Mouse (Mus musculus): ENCODE measurements at regions not wholly inside any gene's neighbourhood (a gene's known extent, or its start where the extent isn't known, plus 50 kb on each side); places are given as distances from the start of the nearest gene placed in this dataset.

DNA sequence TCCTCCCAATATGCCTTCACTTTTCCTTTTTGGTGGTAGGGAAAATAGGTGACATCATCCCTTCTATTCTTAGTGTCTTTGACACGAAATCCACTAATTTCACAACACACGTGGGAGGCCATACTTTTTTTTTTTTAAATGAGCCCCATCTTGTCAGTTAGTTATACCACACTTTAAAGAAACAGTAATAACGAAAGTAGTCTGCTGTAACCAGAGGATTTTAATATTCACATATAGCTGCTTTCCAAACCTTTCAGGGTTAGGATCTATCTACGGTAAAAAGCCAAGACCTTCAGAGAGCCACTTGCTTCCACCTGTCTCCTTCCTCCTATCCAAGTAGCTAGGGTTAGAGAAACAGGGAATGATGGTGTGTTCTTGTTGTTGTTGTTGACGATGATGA is 268.6 kb upstream of the Ptger4 start:
- TF ChIP-seq TCF12 (IDR thresholded peaks at IDR 0.05; ENCODE audit: low read depth, low read length) (peak; percentile 21; the same call in 1 of the 2 replicates), CTCF (conservative IDR thresholded peaks at IDR 0.05 in 1 of 2, IDR thresholded peaks at IDR 0.05 in 1 of 2; ENCODE audit: low read depth in 2 of 2, low read length in 2 of 2) (no peak), POLR2A (IDR thresholded peaks at IDR 0.05; ENCODE audit: low read depth, low read length) (no peak), USF1 (IDR thresholded peaks at IDR 0.05; ENCODE audit: low read depth, low read length) (no peak), MAZ (IDR thresholded peaks at IDR 0.05; ENCODE audit: low read depth, low read length) (no peak), ZNF384 (IDR thresholded peaks at IDR 0.05; ENCODE audit: low read depth, low read length) (peak; percentile 95), MXI1 (IDR thresholded peaks at IDR 0.05; ENCODE audit: low read depth, low read length) (no peak), EP300 (IDR thresholded peaks at IDR 0.05; ENCODE audit: low read length) (peak; percentile 89), MEF2A (IDR thresholded peaks at IDR 0.05; ENCODE audit: borderline replicate concordance, low read depth, low read length) (peak; percentile 93), NRF1 (IDR thresholded peaks at IDR 0.05; ENCODE audit: low read depth, low read length) (no peak), MAX (IDR thresholded peaks at IDR 0.05; ENCODE audit: low read length) (peak; percentile 59; the same call in 1 of the 2 replicates), JUND (conservative IDR thresholded peaks at IDR 0.05; ENCODE audit: low read depth, low read length) (peak; percentile 95), ZMIZ1 (IDR thresholded peaks at IDR 0.05; ENCODE audit: low read depth, low read length) (no peak), ETS1 (conservative IDR thresholded peaks at IDR 0.05; ENCODE audit: low read depth, low read length) (peak; percentile 85)
